Mouse (Mus musculus) urinary bladder, postnatal 36 days (tissue): ENCODE data around the gene Ankmy2.
A peak's percentile ranks its signal among the peaks of the same experiment; 100 is the strongest.
"Not testable (repeated sequence)": the region's sequence is repeated elsewhere in the genome, so short reads cannot be mapped to it uniquely, and the experiment has no call there.

Experiments used
- DNase-seq, 2 experiments: peaks; one replicate each; pipeline ENCODE4 v3.0.0; 2022; ENCODE audit warnings: low spot score in 2 of 2, mixed read lengths in 1 of 2

The Ankmy2 gene

GRCm38 (mm10) chr12:36157638-36158308 is 859 bp downstream of the Ankmy2 start, which contains the start of gene Bzw2:
Bzw2 (minus strand) TSS chr12:36158080.
- DNase-seq: peak; percentile 76

DNA sequence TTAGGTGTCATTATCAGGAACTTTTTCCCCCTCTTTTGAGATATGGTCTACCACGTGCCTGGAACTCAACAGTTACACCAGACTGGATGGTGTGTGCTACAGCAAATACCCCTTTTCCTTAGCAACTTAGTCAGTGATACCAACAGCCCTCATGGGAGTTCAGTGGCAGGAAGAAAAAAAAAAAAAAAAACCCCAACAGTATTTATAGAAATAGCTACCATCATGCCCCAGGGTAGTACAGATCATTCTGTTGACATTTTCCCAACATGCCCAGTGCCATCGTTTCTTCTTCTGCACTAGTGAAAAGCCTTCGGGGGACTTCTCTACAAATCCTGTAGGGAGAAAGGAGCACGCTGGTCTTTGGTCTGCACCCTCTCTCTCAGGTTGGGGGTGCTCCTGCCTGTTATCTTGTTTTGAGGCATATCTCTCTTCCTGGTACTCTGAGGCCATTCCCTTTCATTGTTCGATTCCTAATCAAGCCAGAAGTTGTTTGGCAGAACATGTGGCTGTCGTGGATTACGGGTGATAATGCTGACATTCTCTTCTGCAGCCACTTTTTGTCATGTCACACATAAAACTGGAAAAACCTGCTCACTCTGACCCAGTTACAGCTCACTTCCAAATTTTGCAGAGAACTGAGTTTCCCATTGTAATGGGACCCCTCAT is 7.3 kb downstream of the Ankmy2 start:
- DNase-seq: no peak

DNA sequence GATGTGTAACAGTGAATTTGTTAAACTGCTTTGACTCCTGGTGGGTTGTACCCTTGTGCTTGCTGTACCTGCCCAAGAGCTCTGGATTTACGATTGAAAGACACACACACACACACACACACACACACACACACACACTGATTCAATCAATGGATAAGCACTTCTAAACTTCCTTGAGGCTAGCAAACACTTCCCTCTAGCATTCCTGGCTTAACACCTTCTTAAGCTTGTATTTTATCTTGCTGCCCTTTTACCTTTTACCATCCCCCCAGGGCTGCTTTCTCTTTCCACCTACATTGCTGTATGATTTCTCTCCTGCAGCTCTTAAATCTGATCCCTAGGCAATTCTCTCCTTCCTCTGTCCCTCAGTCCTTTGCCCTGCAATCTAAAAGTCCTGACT is 8.4 kb downstream of the Ankmy2 start:
- no peak for DNase-seq

GRCm38 (mm10) chr12:36177227-36177626 is 20.3 kb downstream of the Ankmy2 start:
- no peak for DNase-seq

- DNase-seq: no peak
These were observed 25.7 kb downstream of the Ankmy2 start for GRCm38 (mm10) chr12:36182570-36182969.

- DNase-seq: no peak
These were observed 30.2 kb downstream of the Ankmy2 start for GRCm38 (mm10) chr12:36187081-36187480.

GRCm38 (mm10) chr12:36189610-36190009 is 32.7 kb downstream of the Ankmy2 start:
- no peak for DNase-seq

- no peak for DNase-seq
These were observed 33.4 kb downstream of the Ankmy2 start for GRCm38 (mm10) chr12:36190343-36190742.

DNA sequence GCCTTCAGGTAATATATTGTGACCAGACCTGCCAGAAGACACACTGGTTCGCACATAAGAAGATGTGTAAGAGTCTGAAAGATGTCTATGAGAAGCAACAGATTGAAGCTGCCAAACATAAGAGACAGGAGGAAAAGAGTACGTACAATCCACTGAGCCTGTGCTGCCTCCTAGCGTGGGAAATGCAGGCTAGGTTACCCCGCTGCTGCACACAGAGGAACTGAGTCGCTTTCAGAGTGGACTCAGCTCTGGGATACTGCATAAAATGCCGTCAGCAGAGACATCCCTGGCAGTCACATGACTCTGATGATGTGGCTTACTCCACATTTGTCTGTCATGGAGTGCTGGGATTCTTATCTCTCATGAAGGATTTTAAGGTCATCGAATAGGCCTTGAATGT is 38.1 kb downstream of the Ankmy2 start:
- DNase-seq: no peak

DNA sequence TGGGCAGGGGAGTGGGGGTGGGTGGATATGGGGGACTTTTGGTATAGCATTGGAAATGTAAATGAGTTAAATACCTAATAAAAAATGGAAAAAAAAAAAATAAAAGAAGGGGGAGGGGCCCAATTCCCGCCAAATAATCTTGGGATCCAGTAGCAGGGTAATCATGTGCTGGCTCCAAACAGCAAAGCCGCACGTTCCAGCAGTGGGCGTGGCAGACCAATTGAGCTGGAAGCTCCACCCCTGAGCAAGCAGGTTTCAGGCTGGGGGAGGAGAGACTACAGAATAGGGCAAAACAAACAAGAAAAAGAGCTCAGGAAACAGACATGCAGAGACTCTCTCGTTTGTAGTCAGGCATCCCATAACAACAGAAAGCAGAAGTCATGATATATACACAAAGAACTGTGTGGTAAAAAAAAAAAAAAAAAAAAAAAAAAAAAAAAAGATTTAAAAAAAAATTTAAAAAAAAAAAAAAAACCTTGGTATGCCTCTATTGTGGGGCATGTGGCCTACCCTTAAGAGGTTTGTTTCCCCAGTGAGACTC is 48.7 kb downstream of the Ankmy2 start:
- not testable (repeated sequence) for DNase-seq

- peak; percentile 25 to 55 for DNase-seq
These were observed 50.3 kb downstream of the Ankmy2 start for GRCm38 (mm10) chr12:36207072-36207799.

DNA sequence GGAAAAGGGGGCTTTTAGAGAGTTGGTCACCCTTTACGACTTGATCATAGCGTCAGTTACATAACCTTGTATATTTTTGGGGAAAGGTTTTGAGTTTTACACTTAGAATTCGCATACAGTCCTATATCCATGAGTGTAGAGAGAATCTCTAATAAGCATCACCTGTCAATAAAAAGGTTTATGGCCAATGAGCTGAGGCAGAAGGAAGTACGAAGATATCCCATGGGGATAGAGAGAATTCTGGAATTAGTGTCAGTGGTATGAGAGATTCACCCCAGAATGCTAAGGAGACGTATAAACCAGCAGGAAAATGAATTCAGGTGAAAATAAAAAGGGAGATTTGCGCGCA is 50.9 kb downstream of the Ankmy2 start:
- no peak for DNase-seq

- DNase-seq: no peak
These were observed 51.5 kb downstream of the Ankmy2 start for GRCm38 (mm10) chr12:36208456-36208855.

- no peak for DNase-seq
These were observed 53.2 kb downstream of the Ankmy2 start for GRCm38 (mm10) chr12:36210096-36210495.

DNA sequence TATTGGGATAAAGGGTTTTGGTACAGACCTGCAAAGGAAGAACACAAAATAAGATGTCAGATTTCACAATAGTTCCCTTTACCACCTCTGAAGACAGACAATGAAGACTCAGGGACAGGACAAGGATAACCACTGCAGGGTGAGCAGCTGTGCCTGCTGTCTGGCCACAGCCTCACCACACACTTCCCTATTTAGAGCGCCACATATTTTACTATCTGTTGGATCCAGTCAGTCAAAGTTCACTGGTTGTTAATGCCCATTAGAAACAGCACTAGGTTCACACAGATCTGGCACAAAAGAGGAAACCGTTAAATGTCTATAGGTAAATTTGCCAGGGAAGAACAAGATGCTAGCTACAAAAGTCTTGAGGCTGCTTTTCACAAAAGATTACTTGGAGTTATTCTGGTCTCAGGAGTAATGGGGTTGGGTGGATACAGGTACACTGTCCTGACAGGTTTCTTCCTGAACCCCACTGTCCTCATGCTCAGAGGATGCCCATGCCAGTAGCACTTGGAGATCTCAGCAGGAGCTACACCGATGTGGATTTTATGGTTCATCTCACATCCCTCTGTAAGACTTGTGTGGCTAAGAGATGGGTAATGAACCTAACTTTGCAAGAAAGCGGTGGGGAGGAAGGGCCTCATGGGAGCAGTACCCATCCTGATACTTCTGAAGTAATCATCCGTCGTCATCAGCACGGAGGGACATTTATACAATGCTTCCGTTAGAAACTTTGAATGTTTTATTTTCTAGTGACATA is 57.7 kb downstream of the Ankmy2 start:
- no peak for DNase-seq

DNA sequence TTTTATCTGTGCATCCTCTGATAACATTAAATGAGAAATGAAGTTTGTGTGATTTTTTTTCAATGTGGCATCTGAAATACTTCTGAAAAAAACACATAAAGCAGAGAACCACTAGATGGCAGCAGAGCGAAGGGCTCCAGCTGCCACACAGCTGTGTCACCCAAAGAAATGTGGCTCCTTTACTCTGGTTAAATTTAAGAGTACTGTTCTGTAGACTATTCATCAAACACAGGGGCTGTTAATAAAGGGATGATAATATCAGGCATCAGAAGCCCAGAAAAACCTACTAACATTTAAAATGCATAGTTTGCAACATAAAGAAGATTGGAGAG is 58.2 kb downstream of the Ankmy2 start:
- no peak for DNase-seq

DNA sequence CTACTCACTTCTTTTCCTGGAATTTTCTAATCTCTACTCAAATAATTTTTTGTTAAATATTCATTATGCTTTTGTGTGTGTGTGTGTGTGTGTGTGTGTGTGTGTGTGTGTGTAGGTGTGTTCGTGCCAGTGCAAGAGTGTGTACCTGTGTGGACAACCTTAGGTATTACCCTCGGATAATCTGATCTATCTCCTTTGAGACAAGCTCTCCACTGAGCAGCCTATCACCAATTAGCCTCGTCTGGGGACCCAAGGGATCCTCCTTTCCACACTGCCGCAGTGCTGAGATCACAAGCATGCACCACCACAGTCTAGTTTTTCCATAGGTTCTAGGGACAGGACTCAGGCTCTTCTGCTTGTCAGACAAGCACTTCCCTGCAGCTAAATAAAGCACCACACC is 59.3 kb downstream of the Ankmy2 start:
- no peak for DNase-seq

GRCm38 (mm10) chr12:36216905-36217304 is 60.0 kb downstream of the Ankmy2 start:
- DNase-seq: no peak

DNA sequence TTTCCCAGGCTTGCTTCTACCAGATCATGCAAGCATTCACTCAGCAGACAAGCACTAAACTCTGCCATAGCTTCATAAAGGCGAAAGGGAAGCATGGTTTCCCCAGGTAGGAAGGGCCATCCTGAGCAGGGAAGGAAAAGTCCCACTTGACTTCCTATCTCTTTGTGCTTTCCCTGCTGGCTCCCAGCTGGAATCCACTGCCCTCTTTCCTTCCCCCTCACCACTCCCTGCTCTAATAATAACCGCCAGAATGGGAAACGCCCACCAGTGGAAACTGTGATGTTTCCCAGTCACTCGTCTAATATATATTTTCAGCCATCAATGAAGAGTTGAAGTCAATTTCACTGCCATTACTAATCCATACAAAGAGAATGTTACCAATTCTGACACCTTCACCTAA is 67.5 kb downstream of the Ankmy2 start:
- no peak for DNase-seq

DNA sequence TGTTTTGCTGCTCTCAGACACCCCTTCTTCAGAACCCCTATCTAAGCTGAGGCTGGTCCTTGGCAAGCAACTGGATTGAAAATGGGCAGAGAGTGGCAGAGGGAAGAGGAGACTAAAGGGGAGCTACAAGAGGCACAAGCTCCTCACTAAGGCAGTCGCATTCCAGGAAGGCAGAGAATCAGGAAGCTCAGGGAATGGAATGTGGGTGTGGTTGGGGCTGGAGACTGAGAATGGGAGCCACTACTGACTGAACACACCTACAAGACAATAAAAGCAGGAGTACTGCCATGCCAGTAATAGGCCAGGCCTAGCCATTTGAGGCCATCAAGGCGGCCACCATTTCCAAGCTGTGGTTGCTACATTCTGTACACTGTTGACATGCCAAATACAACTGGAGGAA is 74.5 kb downstream of the Ankmy2 start:
- no peak for DNase-seq

DNA sequence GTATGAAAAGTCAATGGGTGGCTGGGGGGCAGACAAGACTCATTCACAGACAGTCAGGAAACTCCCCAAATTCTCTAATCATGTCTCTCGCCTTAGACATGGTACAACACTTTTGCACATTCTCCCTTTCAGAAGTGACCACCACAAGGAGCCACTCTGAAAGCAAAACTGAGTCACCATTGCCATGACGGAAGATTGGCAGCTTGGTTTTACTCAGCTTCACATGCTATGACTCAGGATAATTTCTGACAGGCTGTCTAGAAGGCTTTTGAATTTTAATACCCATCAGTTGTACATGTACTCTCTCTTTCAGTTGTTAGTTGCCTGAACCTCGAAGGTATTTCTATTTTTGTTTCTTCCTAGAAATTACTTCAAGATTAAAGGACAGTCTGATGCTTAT is 84.3 kb downstream of the Ankmy2 start:
- no peak for DNase-seq
